Comparison of ENCODE assay signal across 26 mouse cellular contexts in genomic region chr1:137921592-137921991, GRCm38 (mm10).
DNase-seq lines count a peak whose midpoint lies in the region; ATAC-seq and TF ChIP-seq lines count a peak whose summit lies in the region.
"Had no signal": no experiment of that assay in that cellular context is flagged by ENCODE, and none has a peak within 500 bp of the region (broad histone marks: within the 10 kb centered on the region; RNA-seq: fewer than 3 reads in every experiment).

No protein-coding gene starts in this region.

- H3K4me3 ChIP-seq in layer of hippocampus, adult 2 months, result no peak overlapping the region
- no peak overlapping the region for H3K4me3 ChIP-seq in midbrain, embryonic 15.5 days
- no peak overlapping the region for H3K4me3 ChIP-seq in midbrain, embryonic 14.5 days (replicated peaks; ENCODE audit: low read depth, low read length)
- H3K4me3 ChIP-seq: gastrocnemius, adult 2 months; heart, embryonic 13.5 days; hindbrain, embryonic 12.5 days; kidney, embryonic 15.5 days; liver, embryonic 12.5 days; neural tube, embryonic 12.5 days; stomach, embryonic 15.5 days had no signal

- H3K4me2 ChIP-seq in midbrain, embryonic 15.5 days, result no peak overlapping the region
- H3K4me2 ChIP-seq in midbrain, embryonic 14.5 days (ENCODE audit: low read length), result no peak overlapping the region
- H3K4me2 ChIP-seq: heart, embryonic 13.5 days; hindbrain, embryonic 12.5 days; kidney, embryonic 15.5 days; liver, embryonic 12.5 days; neural tube, embryonic 12.5 days; stomach, embryonic 15.5 days had no signal

- no peak for TF ChIP-seq CTCF in layer of hippocampus, adult 2 months (conservative IDR thresholded peaks at IDR 0.05)

- ATAC-seq in midbrain, embryonic 15.5 days (replicated peaks), result no peak
- ATAC-seq in midbrain, embryonic 14.5 days (ENCODE audit: low FRiP score, low TSS enrichment), result no peak
- ATAC-seq in common myeloid progenitor, adult 5-6 weeks (replicated peaks; ENCODE audit: low read depth, poor library complexity, severe bottlenecking), result peak; percentile 63
- peak; percentile 47; the same call in 1 of the 2 replicates for ATAC-seq in monocyte, adult 5-6 weeks (replicated peaks; ENCODE audit: insufficient number of reproducible peaks, low FRiP score, low TSS enrichment, poor library complexity, severe bottlenecking)
- ATAC-seq: intestine, postnatal 0 days; liver, embryonic 12.5 days; Patski had no signal

- DNase-seq in layer of hippocampus, adult 2 months (ENCODE audit: low spot score in 2 of 2), result no peak
- DNase-seq in layer of hippocampus, postnatal 10 days (ENCODE audit: low spot score in 2 of 2), result no peak
- no peak for DNase-seq in midbrain, embryonic 14.5 days
- DNase-seq in frontal cortex, postnatal 14 days (ENCODE audit: low spot score in 2 of 2), result no peak
- DNase-seq in cerebellum, adult 9-10 months, result no peak
- DNase-seq: cerebellum, adult 2 months; cerebellum, postnatal 36 days; gastrocnemius, adult 2 months; heart, postnatal 14 days; kidney, postnatal 36 days; lung, adult 18-20 months; lung, postnatal 14 days; right cerebral cortex, postnatal 4 days; thymus, adult 2 months had no signal

- H3K9me3 ChIP-seq in midbrain, embryonic 15.5 days, result no peaks in the 10 kb centered on the region
- H3K9me3 ChIP-seq in midbrain, embryonic 14.5 days (ENCODE audit: control insufficient read depth, low read length), result no peaks in the 10 kb centered on the region
- H3K9me3 ChIP-seq: heart, embryonic 13.5 days; hindbrain, embryonic 12.5 days; kidney, embryonic 15.5 days; liver, embryonic 12.5 days; neural tube, embryonic 12.5 days; stomach, embryonic 15.5 days had no signal

- H3K4me1 ChIP-seq in midbrain, embryonic 15.5 days, result peaks cover 17% of the 10 kb centered on the region
- peaks cover 17% of the 10 kb centered on the region for H3K4me1 ChIP-seq in midbrain, embryonic 14.5 days (ENCODE audit: control insufficient read depth, insufficient read depth, low read length)
- H3K4me1 ChIP-seq: kidney, embryonic 15.5 days; liver, embryonic 12.5 days had no signal

- no peak overlapping the region for H3K9ac ChIP-seq in midbrain, embryonic 15.5 days
- H3K9ac ChIP-seq in midbrain, embryonic 14.5 days (replicated peaks; ENCODE audit: low read length), result no peak overlapping the region
- H3K9ac ChIP-seq: heart, embryonic 13.5 days; hindbrain, embryonic 12.5 days; kidney, embryonic 15.5 days; liver, embryonic 12.5 days; neural tube, embryonic 12.5 days; stomach, embryonic 15.5 days had no signal

- peak overlapping the region; percentile 12 for H3K27ac ChIP-seq in layer of hippocampus, adult 2 months
- H3K27ac ChIP-seq in midbrain, embryonic 15.5 days, result 0 out of 2 replicates have a peak overlapping the region, but pooled peaks have one; percentile 10
- no peak overlapping the region for H3K27ac ChIP-seq in midbrain, embryonic 14.5 days (replicated peaks; ENCODE audit: low read depth, low read length)
- H3K27ac ChIP-seq: gastrocnemius, adult 2 months; heart, embryonic 13.5 days; hindbrain, embryonic 12.5 days; kidney, embryonic 15.5 days; liver, embryonic 12.5 days; neural tube, embryonic 12.5 days; stomach, embryonic 15.5 days had no signal

- no peaks in the 10 kb centered on the region for H3K27me3 ChIP-seq in midbrain, embryonic 15.5 days (replicated peaks)
- no peaks in the 10 kb centered on the region for H3K27me3 ChIP-seq in midbrain, embryonic 14.5 days (ENCODE audit: control insufficient read depth, insufficient read depth, low read length)
- H3K27me3 ChIP-seq: heart, embryonic 13.5 days; hindbrain, embryonic 12.5 days; kidney, embryonic 15.5 days; liver, embryonic 12.5 days; neural tube, embryonic 12.5 days; Patski; stomach, embryonic 15.5 days had no signal

- 95% methylated on average over 2 of the region's 2 CpGs for WGBS in midbrain, embryonic 15.5 days
- 86% methylated on average over 2 of the region's 2 CpGs for WGBS in midbrain, embryonic 14.5 days

- H3K36me3 ChIP-seq in midbrain, embryonic 15.5 days (replicated peaks), result no peaks in the 10 kb centered on the region
- peaks cover 5% of the 10 kb centered on the region for H3K36me3 ChIP-seq in midbrain, embryonic 14.5 days (ENCODE audit: control insufficient read depth, insufficient read depth, low read length)
- H3K36me3 ChIP-seq: G1E; hindbrain, embryonic 12.5 days; liver, embryonic 12.5 days; stomach, embryonic 15.5 days had no signal

Comparison
In these comparisons a context has a peak if more than half of its experiments do, and no peak if none do; other contexts are left out.
1. ATAC-seq: peak in common myeloid progenitor, adult 5-6 weeks (single experiment) and monocyte, adult 5-6 weeks (single experiment); none in midbrain, embryonic 15.5 days (single experiment) and midbrain, embryonic 14.5 days (single experiment).